Mouse (Mus musculus): ENCODE results near the gene Omt2b. TPM values are rescaled to one million over a fixed set of nuclear protein-coding genes. Genes with fewer than 3 reads are reported as not detected.
A peak's percentile ranks its signal among the peaks of the same experiment; 100 is the strongest.

Omt2b gene
- polyA plus RNA-seq, 1 experiment, result not detected

GRCm38 (mm10) chr9:78368671-78369293 lies 41.4 kb downstream of the Omt2b start:
- TF ChIP-seq CTCF (conservative IDR thresholded peaks at IDR 0.05; ENCODE audit: insufficient read depth, insufficient read length, low read depth, low read length) (no peak), POLR2A (IDR thresholded peaks at IDR 0.05; ENCODE audit: low read depth, low read length) (no peak)
- WGBS, result 76% methylated on average over 3 of the region's 3 CpGs
- no peaks in the 10 kb centered on the region for H3K4me1 ChIP-seq (ENCODE audit: control insufficient read depth, insufficient read depth, low read length)

GRCm38 (mm10) chr9:78369349-78369748 lies 42.0 kb downstream of the Omt2b start:
- H3K36me3 ChIP-seq (ENCODE audit: control insufficient read depth, insufficient read depth, low read length), result no peaks in the 10 kb centered on the region
- no peak for DNase-seq
- 84% methylated on average over 2 of the region's 2 CpGs for WGBS
- no peaks in the 10 kb centered on the region for H3K27me3 ChIP-seq (replicated peaks; ENCODE audit: control insufficient read depth, insufficient read depth, low read length)
- H3K27ac ChIP-seq (ENCODE audit: insufficient read depth, low read depth, low read length), result no peak overlapping the region
- no peak overlapping the region for H3K4me3 ChIP-seq (ENCODE audit: insufficient read depth, low read depth, low read length)
- TF ChIP-seq CTCF (conservative IDR thresholded peaks at IDR 0.05; ENCODE audit: insufficient read depth, insufficient read length, low read depth, low read length) (no peak), POLR2A (IDR thresholded peaks at IDR 0.05; ENCODE audit: low read depth, low read length) (no peak)
- no peaks in the 10 kb centered on the region for H3K4me1 ChIP-seq (ENCODE audit: control insufficient read depth, insufficient read depth, low read length)

More at GRCm38 (mm10) chr9:78368671-78369293, 41.4 kb downstream of the Omt2b start:
- Histone ChIP-seq H3K27me3 (replicated peaks; ENCODE audit: control insufficient read depth, insufficient read depth, low read length) (no peaks in the 10 kb centered on the region), H3K4me3 (ENCODE audit: insufficient read depth, low read depth, low read length) (no peak overlapping the region), H3K36me3 (ENCODE audit: control insufficient read depth, insufficient read depth, low read length) (no peaks in the 10 kb centered on the region), H3K27ac (ENCODE audit: insufficient read depth, low read depth, low read length) (no peak overlapping the region)
- DNase-seq, result no peak

GRCm38 (mm10) chr9:78369786-78370185 lies 42.4 kb downstream of the Omt2b start:
- H3K36me3 ChIP-seq (ENCODE audit: control insufficient read depth, insufficient read depth, low read length), result no peaks in the 10 kb centered on the region
- H3K4me3 ChIP-seq (ENCODE audit: insufficient read depth, low read depth, low read length), result no peak overlapping the region
- H3K27me3 ChIP-seq (replicated peaks; ENCODE audit: control insufficient read depth, insufficient read depth, low read length), result no peaks in the 10 kb centered on the region
- WGBS, result 94% methylated on average over 7 of the region's 7 CpGs
- TF ChIP-seq CTCF (conservative IDR thresholded peaks at IDR 0.05; ENCODE audit: insufficient read depth, insufficient read length, low read depth, low read length) (no peak), POLR2A (IDR thresholded peaks at IDR 0.05; ENCODE audit: low read depth, low read length) (no peak)
- no peak for DNase-seq
- H3K4me1 ChIP-seq (ENCODE audit: control insufficient read depth, insufficient read depth, low read length), result no peaks in the 10 kb centered on the region
- H3K27ac ChIP-seq (ENCODE audit: insufficient read depth, low read depth, low read length), result no peak overlapping the region

GRCm38 (mm10) chr9:78371441-78371840 lies 44.1 kb downstream of the Omt2b start:
- Histone ChIP-seq H3K4me1 (ENCODE audit: control insufficient read depth, insufficient read depth, low read length) (no peaks in the 10 kb centered on the region), H3K4me3 (ENCODE audit: insufficient read depth, low read depth, low read length) (no peak overlapping the region), H3K27ac (ENCODE audit: insufficient read depth, low read depth, low read length) (no peak overlapping the region), H3K36me3 (ENCODE audit: control insufficient read depth, insufficient read depth, low read length) (no peaks in the 10 kb centered on the region), H3K27me3 (replicated peaks; ENCODE audit: control insufficient read depth, insufficient read depth, low read length) (no peaks in the 10 kb centered on the region)
- no peak for DNase-seq
- WGBS, result 91% methylated on average over 3 of the region's 3 CpGs
- no peak for TF ChIP-seq POLR2A (IDR thresholded peaks at IDR 0.05; ENCODE audit: low read depth, low read length)
- TF ChIP-seq CTCF (conservative IDR thresholded peaks at IDR 0.05; ENCODE audit: insufficient read depth, insufficient read length, low read depth, low read length), result no peak

- 77% methylated on average over 10 of the region's 10 CpGs for WGBS
- DNase-seq, result no peak
- Histone ChIP-seq H3K27ac (ENCODE audit: insufficient read depth, low read depth, low read length) (no peak overlapping the region), H3K4me1 (ENCODE audit: control insufficient read depth, insufficient read depth, low read length) (no peaks in the 10 kb centered on the region), H3K4me3 (ENCODE audit: insufficient read depth, low read depth, low read length) (no peak overlapping the region), H3K27me3 (replicated peaks; ENCODE audit: control insufficient read depth, insufficient read depth, low read length) (no peaks in the 10 kb centered on the region), H3K36me3 (ENCODE audit: control insufficient read depth, insufficient read depth, low read length) (no peaks in the 10 kb centered on the region)
- TF ChIP-seq POLR2A (IDR thresholded peaks at IDR 0.05; ENCODE audit: low read depth, low read length) (no peak), CTCF (conservative IDR thresholded peaks at IDR 0.05; ENCODE audit: insufficient read depth, insufficient read length, low read depth, low read length) (no peak)
These were observed 45.6 kb downstream of the Omt2b start for GRCm38 (mm10) chr9:78372827-78373504.

GRCm38 (mm10) chr9:78374397-78374796 lies 47.0 kb downstream of the Omt2b start:
- Histone ChIP-seq H3K27me3 (replicated peaks; ENCODE audit: control insufficient read depth, insufficient read depth, low read length) (no peaks in the 10 kb centered on the region), H3K4me1 (ENCODE audit: control insufficient read depth, insufficient read depth, low read length) (no peaks in the 10 kb centered on the region), H3K4me3 (ENCODE audit: insufficient read depth, low read depth, low read length) (no peak overlapping the region), H3K27ac (ENCODE audit: insufficient read depth, low read depth, low read length) (no peak overlapping the region), H3K36me3 (ENCODE audit: control insufficient read depth, insufficient read depth, low read length) (no peaks in the 10 kb centered on the region)
- TF ChIP-seq POLR2A (IDR thresholded peaks at IDR 0.05; ENCODE audit: low read depth, low read length), result no peak
- TF ChIP-seq CTCF (conservative IDR thresholded peaks at IDR 0.05; ENCODE audit: insufficient read depth, insufficient read length, low read depth, low read length), result no peak
- no peak for DNase-seq
- 44% methylated on average over 5 of the region's 5 CpGs for WGBS

- Histone ChIP-seq H3K27ac (ENCODE audit: insufficient read depth, low read depth, low read length) (no peak overlapping the region), H3K4me1 (ENCODE audit: control insufficient read depth, insufficient read depth, low read length) (no peaks in the 10 kb centered on the region), H3K4me3 (ENCODE audit: insufficient read depth, low read depth, low read length) (no peak overlapping the region), H3K27me3 (replicated peaks; ENCODE audit: control insufficient read depth, insufficient read depth, low read length) (no peaks in the 10 kb centered on the region), H3K36me3 (ENCODE audit: control insufficient read depth, insufficient read depth, low read length) (no peaks in the 10 kb centered on the region)
- DNase-seq, result peak; percentile 7
- WGBS, result 45% methylated on average over 1 of the region's 1 CpGs
- TF ChIP-seq POLR2A (IDR thresholded peaks at IDR 0.05; ENCODE audit: low read depth, low read length) (no peak), CTCF (conservative IDR thresholded peaks at IDR 0.05; ENCODE audit: insufficient read depth, insufficient read length, low read depth, low read length) (no peak)
These were observed 47.5 kb downstream of the Omt2b start for GRCm38 (mm10) chr9:78374885-78375389.
